Mouse (Mus musculus): ENCODE measurements around the gene Icam5. TPM values are rescaled to one million over a fixed set of nuclear protein-coding genes. Genes with fewer than 3 reads are reported as not detected.

The Icam5 gene
- polyA plus RNA-seq, 1 experiment, result 0.62 TPM

DNA sequence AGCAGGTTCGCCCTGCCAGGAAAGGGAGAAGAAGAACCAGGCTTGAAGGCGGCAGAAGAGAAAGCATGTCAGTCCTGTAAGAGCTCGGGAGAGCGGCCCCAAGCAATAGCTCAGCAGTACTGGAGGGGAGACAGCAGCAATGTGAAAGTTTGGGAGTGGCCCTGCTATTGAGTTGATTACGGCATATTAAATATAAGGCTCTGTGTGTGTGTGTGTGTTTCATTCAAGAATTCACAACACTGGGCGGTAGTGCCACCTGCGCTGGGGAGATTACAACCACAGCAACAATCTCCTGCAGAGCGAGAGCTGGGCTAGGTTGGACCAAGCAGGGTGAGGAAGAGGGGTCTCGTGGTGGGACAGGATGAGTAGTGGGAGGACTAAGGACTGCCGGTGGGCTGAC, 19.7 kb downstream of the Icam5 start:
- no peak for TF ChIP-seq GATA1 (IDR thresholded peaks at IDR 0.05; ENCODE audit: low read length)

DNA sequence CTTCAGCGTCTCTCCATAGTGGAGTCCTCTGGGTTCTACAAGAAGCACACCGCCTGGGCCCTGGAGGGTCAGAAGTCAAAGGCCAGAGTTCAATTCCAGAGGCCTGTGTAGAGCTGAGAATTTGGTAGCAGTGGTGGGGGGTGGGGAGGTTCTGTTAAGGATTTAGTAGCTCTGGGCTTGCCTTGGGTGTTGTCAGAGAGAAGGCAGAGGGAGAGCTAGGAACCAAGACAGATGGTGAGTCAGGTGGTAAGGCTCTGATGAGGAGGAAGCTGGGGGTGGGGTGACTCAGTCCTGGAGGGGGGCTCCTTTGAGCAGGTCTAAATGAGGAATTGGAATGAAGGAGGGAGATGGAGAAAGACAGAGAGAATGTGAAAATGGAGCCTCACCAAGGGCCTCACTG, 31.1 kb downstream of the Icam5 start:
- TF ChIP-seq GATA1 (IDR thresholded peaks at IDR 0.05; ENCODE audit: low read length), result no peak

DNA sequence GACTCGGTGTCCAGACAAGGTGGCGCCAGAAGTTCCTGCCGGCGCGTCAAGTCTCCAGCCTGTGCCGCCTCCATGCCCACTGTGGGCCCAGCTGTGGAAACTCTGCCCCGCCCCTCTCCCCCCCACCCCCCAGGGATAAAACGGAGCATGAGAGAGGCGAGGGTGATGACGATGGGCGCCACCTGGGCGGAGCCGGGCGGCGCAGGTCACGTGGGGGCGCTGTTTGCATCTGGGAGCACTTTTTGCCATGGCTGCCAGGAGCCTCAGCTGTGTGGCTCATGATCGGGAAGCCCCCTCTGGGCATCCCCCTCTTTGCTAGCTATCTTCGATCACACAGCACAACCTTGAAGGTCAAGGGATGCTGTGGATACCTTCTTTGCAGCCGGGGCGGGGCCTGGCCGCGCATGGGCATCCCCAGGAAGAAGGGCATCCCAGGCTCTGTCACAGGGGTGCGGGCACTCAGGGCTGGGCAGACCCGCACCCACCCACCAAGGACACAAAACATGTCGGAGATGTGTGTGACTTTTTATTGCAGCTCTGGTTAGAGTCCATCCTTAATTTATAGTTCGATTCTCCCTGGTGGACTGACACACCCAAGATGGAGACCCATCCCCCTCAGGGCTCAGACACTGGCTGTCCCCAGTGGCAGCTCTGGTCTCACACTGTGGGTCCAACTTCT, 35.3 kb downstream of the Icam5 start, which contains the start of gene Zglp1:
Gene Zglp1, minus strand, starts transcription at position 88 of the 679 bp plus-strand sequence.
- TF ChIP-seq GATA1 (IDR thresholded peaks at IDR 0.05; ENCODE audit: low read length), result no peak

DNA sequence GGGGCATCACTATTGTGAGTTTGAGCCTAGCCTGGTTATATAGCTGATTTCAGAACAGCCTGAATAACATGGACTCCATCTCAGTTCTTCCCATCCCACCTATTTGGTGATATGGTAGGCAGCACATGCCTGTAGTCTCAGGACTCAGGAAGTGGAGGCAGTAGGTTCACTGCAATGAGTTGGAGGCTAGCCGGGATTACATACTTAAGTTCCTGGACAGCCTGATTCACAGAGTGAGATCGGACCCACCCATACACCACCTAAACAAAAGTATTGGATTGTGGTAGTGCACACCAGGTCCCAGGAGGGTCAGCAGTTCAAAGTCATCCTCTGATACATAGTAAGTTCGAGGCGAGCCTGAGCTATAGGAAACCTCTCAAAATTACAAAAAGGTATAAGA, 40.8 kb downstream of the Icam5 start:
- TF ChIP-seq GATA1 (IDR thresholded peaks at IDR 0.05; ENCODE audit: low read length), result no peak

DNA sequence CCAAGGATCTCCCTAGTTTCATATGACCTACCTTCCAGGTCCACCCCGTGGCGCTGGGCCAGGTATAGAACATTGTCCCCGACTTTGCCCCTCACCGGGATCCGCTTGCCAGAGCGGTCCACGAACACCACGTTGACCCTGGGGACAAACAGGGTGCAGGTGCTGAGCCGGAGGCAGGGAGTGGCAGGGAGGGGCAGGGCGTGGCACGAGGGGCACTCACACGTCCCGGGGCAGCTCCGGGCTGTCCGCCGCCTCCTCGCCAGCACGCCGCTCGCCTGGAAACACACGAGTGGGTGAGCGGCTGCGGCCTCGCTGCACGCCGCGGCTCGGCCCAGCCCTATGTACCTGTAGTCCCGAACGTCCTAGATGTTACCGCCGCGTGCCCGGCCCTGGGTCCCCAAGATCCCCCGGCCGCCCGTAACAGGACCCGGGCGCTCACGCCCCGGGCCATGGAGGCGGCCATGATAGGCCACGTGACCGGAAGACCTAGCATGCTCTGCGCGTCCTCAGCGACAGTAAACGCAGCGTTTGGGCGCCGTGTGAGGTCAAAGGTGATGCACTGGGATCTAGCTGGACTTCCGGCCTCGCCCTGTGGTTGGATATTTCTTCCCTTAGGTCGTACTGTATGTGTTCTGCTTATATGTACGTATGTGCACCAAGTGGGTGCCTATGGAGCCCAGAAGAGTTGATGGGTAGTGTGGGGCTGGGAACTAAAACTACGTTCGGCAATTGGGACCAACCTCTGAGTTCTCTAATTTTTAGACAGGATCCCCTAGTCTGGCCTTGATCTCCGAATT, 41.4 kb downstream of the Icam5 start, which contains the start of the genes Gm49373 and Fdx1l:
Gene Gm49373, minus strand, starts transcription at position 53 of the 797 bp plus-strand sequence.
Gene Fdx1l, minus strand, starts transcription at position 571 of the 797 bp plus-strand sequence.
- TF ChIP-seq GATA1 (IDR thresholded peaks at IDR 0.05; ENCODE audit: low read length), result no peak

DNA sequence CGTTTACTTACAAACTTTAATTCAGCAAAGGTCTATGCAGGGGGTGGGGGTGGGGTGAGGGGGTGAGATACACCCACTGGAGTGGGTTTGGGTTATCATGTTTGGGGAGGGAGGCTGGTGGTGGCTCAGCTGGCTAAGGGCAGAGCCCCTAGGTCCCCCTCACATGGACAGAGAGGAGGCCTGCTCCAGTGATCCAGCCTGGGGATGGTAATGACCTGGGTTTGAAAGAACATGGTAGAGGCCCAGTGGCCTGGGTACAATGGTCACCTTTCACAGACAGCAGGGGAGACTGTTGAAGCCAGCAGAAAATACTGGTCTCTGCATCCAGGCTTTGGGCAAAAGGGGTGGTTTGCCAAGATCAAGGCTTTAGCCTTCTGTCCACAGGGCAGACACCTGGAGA, 42.3 kb downstream of the Icam5 start:
- no peak for TF ChIP-seq GATA1 (IDR thresholded peaks at IDR 0.05; ENCODE audit: low read length)

DNA sequence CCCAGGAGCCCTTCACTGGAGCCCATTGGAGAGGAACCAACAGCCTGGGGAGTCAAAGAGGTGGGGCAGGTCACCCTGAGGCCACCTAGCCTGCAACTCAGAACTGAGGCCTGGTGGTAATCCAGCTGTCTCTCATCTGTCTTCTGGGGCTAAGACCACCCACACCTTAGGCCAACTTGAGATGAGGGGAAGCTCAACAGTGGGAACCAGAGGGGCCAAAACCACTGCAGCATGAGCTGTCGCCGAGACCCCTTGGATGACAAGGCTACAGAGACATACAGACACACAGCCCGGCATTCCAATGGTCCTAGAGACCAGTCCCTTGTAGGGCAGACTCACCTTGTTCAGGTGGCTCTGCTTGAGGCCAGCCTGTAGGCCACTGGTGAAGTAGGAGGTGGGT, 43.8 kb downstream of the Icam5 start:
- TF ChIP-seq GATA1 (IDR thresholded peaks at IDR 0.05; ENCODE audit: low read length), result no peak

DNA sequence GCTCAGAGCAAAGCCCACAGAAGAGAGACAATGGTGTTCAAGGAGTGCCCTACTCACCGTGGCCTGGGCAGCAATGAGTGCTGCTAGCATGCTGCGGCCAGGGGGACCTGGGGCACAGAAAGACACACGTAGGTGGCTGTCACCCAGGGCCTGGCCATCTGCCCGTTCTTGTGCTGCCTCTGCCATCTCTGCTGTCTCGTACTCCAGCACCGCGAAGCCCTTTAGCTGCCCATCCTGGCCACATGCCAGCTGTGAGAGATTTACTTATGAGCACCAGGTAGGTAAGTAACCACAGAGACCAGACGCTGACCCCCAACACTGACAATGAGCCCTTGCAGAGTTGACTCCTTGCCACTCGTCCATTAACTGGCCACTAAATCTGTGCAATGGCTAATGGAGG, 49.3 kb downstream of the Icam5 start:
- no peak for TF ChIP-seq GATA1 (IDR thresholded peaks at IDR 0.05; ENCODE audit: low read length)

DNA sequence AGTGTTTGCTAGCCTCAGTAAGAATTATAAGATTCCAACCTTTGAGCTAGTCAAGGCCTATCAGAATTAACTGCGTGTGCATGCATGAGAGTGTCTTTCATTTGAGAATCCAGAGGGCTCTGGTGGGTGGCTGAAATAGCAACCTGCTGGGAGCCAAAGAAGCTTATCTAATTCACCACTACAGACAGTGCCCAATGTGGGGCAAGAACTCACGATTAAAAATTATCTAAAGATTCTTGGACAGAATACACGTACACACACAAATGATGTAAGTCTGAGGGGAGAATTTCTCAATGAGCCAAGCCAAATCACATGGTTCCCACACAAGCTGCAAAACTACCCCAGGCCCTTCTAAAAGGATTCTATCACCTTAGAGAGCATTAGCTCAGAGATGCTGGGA, 51.5 kb downstream of the Icam5 start:
- no peak for TF ChIP-seq GATA1 (IDR thresholded peaks at IDR 0.05; ENCODE audit: low read length)

Other genes with a start within 250 kb of the Icam5 start
- not detected in 2 replicates for gene Col5a3, start 217.0 kb upstream of the Icam5 start, polyA plus RNA-seq (2012)
- not detected in 2 replicates for gene Rdh8, start 213.6 kb upstream of the Icam5 start, polyA plus RNA-seq (2012)
- gene A230050P20Rik, start 163.4 kb upstream of the Icam5 start, polyA plus RNA-seq (2012), result not detected in 2 replicates
- 3.5 and 4.1 TPM in 2 replicates for gene Angptl6, start 152.3 kb upstream of the Icam5 start, polyA plus RNA-seq (2012)
- gene Ppan, start 143.9 kb upstream of the Icam5 start, polyA plus RNA-seq (2012), result 341 and 357 TPM in 2 replicates
- gene Eif3g, start 133.4 kb upstream of the Icam5 start, polyA plus RNA-seq (2012), result 613 and 834 TPM in 2 replicates
- 152 and 172 TPM in 2 replicates for gene Dnmt1, start 72.2 kb upstream of the Icam5 start, polyA plus RNA-seq (2012)
- 1.4 and 1.6 TPM in 2 replicates for gene S1pr2, start 55.3 kb upstream of the Icam5 start, polyA plus RNA-seq (2012)
- 88.1 and 110 TPM in 2 replicates for gene Mrpl4, start 29.3 kb upstream of the Icam5 start, polyA plus RNA-seq (2012)
- gene Icam1, start 16.1 kb upstream of the Icam5 start, polyA plus RNA-seq (2012), result 0.55 and 0.58 TPM in 2 replicates
- 16.7 and 26.1 TPM in 2 replicates for gene Icam4, start 2.7 kb upstream of the Icam5 start, polyA plus RNA-seq (2012)
- 2.0 and 4.4 TPM in 2 replicates for gene Zglp1, start 35.0 kb downstream of the Icam5 start, polyA plus RNA-seq (2012)
- gene Gm49373, start 41.0 kb downstream of the Icam5 start, polyA plus RNA-seq (2012), result 0.67 and 0.73 TPM in 2 replicates
- 39.6 and 44.3 TPM in 2 replicates for gene Fdx1l, start 41.5 kb downstream of the Icam5 start, polyA plus RNA-seq (2012)
- gene Gm38431, start 59.9 kb downstream of the Icam5 start, polyA plus RNA-seq (2012), result 422 and 499 TPM in 2 replicates
- 0.84 and 2.5 TPM in 2 replicates for gene Raver1, start 59.9 kb downstream of the Icam5 start, polyA plus RNA-seq (2012)
- 16.0 and 16.3 TPM in 2 replicates for gene Tyk2, start 99.2 kb downstream of the Icam5 start, polyA plus RNA-seq (2012)
- gene Cdc37, start 117.9 kb downstream of the Icam5 start, polyA plus RNA-seq (2012), result 216 and 275 TPM in 2 replicates
- gene Pde4a, start 133.6 kb downstream of the Icam5 start, polyA plus RNA-seq (2012), result 3.6 and 3.9 TPM in 2 replicates
- gene Keap1, start 207.3 kb downstream of the Icam5 start, polyA plus RNA-seq (2012), result 79.1 and 86.5 TPM in 2 replicates
- gene S1pr5, start 216.4 kb downstream of the Icam5 start, polyA plus RNA-seq (2012), result not detected in 2 replicates
- gene Atg4d, start 233.2 kb downstream of the Icam5 start, polyA plus RNA-seq (2012), result 25.8 and 27.7 TPM in 2 replicates